Mouse (Mus musculus): ENCODE data around the gene Eef1e1.

DNA sequence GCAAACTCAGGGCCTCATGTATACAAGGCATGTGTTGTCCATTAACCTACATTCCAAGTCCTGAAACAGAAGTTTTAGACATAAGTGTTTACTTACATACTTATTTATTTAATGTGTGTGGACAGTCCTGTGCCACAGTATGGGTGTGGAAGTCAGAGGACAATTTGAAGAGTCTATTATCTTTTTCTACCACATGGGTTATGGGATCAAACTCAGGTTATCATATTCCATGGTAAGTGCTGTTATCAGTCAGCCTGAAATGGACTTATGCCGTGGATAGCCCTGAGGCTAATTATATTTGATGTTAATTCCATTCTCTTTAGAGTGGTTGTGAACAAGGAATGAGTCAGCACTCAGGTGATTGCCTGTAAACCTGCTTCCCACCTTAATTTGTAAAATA is 5.9 kb upstream of the Eef1e1 start:
- no peak for TF ChIP-seq CTCF (IDR thresholded peaks at IDR 0.05; ENCODE audit: extremely low read depth, insufficient read depth, insufficient read length, insufficient replicate concordance)
- no peak for TF ChIP-seq POLR2A (IDR thresholded peaks at IDR 0.05; ENCODE audit: low read depth, low read length)

Data from spleen, adult 2 months (tissue).